Comparison of ENCODE assay signal across 24 mouse cellular contexts in genomic region chr17:65739874-65740725, GRCm38 (mm10). TPM values are rescaled to one million over a fixed set of nuclear protein-coding genes. Genes with fewer than 3 reads are reported as not detected.
DNase-seq lines count a peak whose midpoint lies in the region; ATAC-seq and TF ChIP-seq lines count a peak whose summit lies in the region.
"Had no signal": no experiment of that assay in that cellular context is flagged by ENCODE, and none has a peak within 500 bp of the region (broad histone marks: within the 10 kb centered on the region; RNA-seq: fewer than 3 reads in every experiment).

No protein-coding gene starts in this region.

- no peaks in the 10 kb centered on the region for H3K27me3 ChIP-seq in heart, embryonic 10.5 days (ENCODE audit: insufficient read depth, poor library complexity, severe bottlenecking)
- no peaks in the 10 kb centered on the region for H3K27me3 ChIP-seq in stomach, postnatal 0 days (ENCODE audit: control insufficient read depth, insufficient read depth, low read length)
- no peaks in the 10 kb centered on the region for H3K27me3 ChIP-seq in forebrain, embryonic 15.5 days
- H3K27me3 ChIP-seq: neural tube, embryonic 12.5 days; Patski had no signal

- no peak for TF ChIP-seq EP300 in stomach, postnatal 0 days (optimal IDR thresholded peaks at IDR 0.05)

- no peak for TF ChIP-seq CTCF in cortical plate, adult 2 months (IDR thresholded peaks at IDR 0.05; ENCODE audit: extremely low read depth, insufficient read depth, low read length)
- TF ChIP-seq CTCF in stomach, postnatal 0 days (IDR thresholded peaks at IDR 0.05; ENCODE audit: low read depth) = no peak

- no peak overlapping the region for H3K9ac ChIP-seq in stomach, postnatal 0 days (ENCODE audit: low read length)
- no peak overlapping the region for H3K9ac ChIP-seq in forebrain, embryonic 15.5 days (replicated peaks)
- H3K9ac ChIP-seq: hindbrain, embryonic 14.5 days; neural tube, embryonic 12.5 days had no signal

- peak overlapping the region; percentile 16; the same call in 1 of the 2 replicates for H3K27ac ChIP-seq in heart, embryonic 10.5 days
- H3K27ac ChIP-seq in cortical plate, adult 2 months (ENCODE audit: insufficient read depth, low read length) = peak overlapping the region; percentile 75; the same call in 1 of the 2 replicates
- H3K27ac ChIP-seq in stomach, postnatal 0 days (replicated peaks) = no peak overlapping the region
- no peak overlapping the region for H3K27ac ChIP-seq in forebrain, embryonic 15.5 days (replicated peaks)
- H3K27ac ChIP-seq: hindbrain, embryonic 14.5 days; kidney, postnatal 0 days; neural tube, embryonic 12.5 days had no signal

- no peak overlapping the region for H3K4me2 ChIP-seq in stomach, postnatal 0 days (replicated peaks; ENCODE audit: low read depth)
- H3K4me2 ChIP-seq in forebrain, embryonic 15.5 days (replicated peaks) = no peak overlapping the region
- H3K4me2 ChIP-seq: hindbrain, embryonic 14.5 days; midbrain, embryonic 11.5 days; neural tube, embryonic 12.5 days had no signal

- no peak for DNase-seq in heart, embryonic 10.5 days (ENCODE audit: low spot score)
- no peak for DNase-seq in heart, adult 8-10 months (ENCODE audit: low spot score)
- DNase-seq in ovary, adult 18-20 months (ENCODE audit: low spot score) = peak; percentile 44
- DNase-seq in ovary, postnatal 10 days (ENCODE audit: low spot score) = no peak
- no peak for DNase-seq in stomach, postnatal 0 days (ENCODE audit: low spot score)
- no peak for DNase-seq in urinary bladder, postnatal 14 days (ENCODE audit: low spot score)
- DNase-seq: adrenal gland, postnatal 25 days; cerebellum, adult 2 months; cerebellum, postnatal 36 days; gastrocnemius, postnatal 25 days; heart, postnatal 10 days; kidney, adult 11 months; lung, adult 18-20 months; lung, postnatal 14 days; spleen, adult 18-20 months had no signal

- peak; percentile 21; the same call in 1 of the 2 replicates for ATAC-seq in stomach, postnatal 0 days (ENCODE audit: low FRiP score, low TSS enrichment)
- no peak for ATAC-seq in forebrain, embryonic 15.5 days (replicated peaks)
- ATAC-seq: forebrain, embryonic 14.5 days; Patski had no signal

- peaks cover 4% of the 10 kb centered on the region; the same call in 1 of the 2 replicates for H3K36me3 ChIP-seq in heart, embryonic 10.5 days
- no peaks in the 10 kb centered on the region for H3K36me3 ChIP-seq in stomach, postnatal 0 days (ENCODE audit: control insufficient read depth, insufficient read depth, low read length)
- no peaks in the 10 kb centered on the region for H3K36me3 ChIP-seq in forebrain, embryonic 15.5 days
- H3K36me3 ChIP-seq: neural tube, embryonic 12.5 days had no signal

- no peak overlapping the region for H3K4me3 ChIP-seq in heart, embryonic 10.5 days
- no peak overlapping the region for H3K4me3 ChIP-seq in cortical plate, adult 2 months (ENCODE audit: insufficient read depth, low read length)
- no peak overlapping the region for H3K4me3 ChIP-seq in stomach, postnatal 0 days (ENCODE audit: low read depth, low read length)
- H3K4me3 ChIP-seq in forebrain, embryonic 15.5 days = no peak overlapping the region
- H3K4me3 ChIP-seq: erythroblast, embryonic 14.5 days; neural tube, embryonic 12.5 days had no signal

- no peaks in the 10 kb centered on the region for H3K9me3 ChIP-seq in heart, embryonic 10.5 days
- H3K9me3 ChIP-seq in stomach, postnatal 0 days (ENCODE audit: control insufficient read depth, low read length) = no peaks in the 10 kb centered on the region
- no peaks in the 10 kb centered on the region for H3K9me3 ChIP-seq in forebrain, embryonic 15.5 days
- H3K9me3 ChIP-seq: neural tube, embryonic 12.5 days had no signal

- peaks cover 12% of the 10 kb centered on the region; the same call in 1 of the 2 replicates for H3K4me1 ChIP-seq in heart, embryonic 10.5 days
- peaks cover 2% of the 10 kb centered on the region for H3K4me1 ChIP-seq in cortical plate, adult 2 months (ENCODE audit: control insufficient read depth, insufficient read depth, low read length)
- no peaks in the 10 kb centered on the region for H3K4me1 ChIP-seq in stomach, postnatal 0 days (replicated peaks; ENCODE audit: control insufficient read depth, insufficient read depth)
- peaks cover 20% of the 10 kb centered on the region for H3K4me1 ChIP-seq in forebrain, embryonic 15.5 days

- TF ChIP-seq POLR2A in cortical plate, adult 2 months (IDR thresholded peaks at IDR 0.05; ENCODE audit: extremely low read depth, insufficient read depth, low read length) = no peak

- 66% methylated on average over 15 of the region's 15 CpGs for WGBS in heart, embryonic 10.5 days
- WGBS in stomach, postnatal 0 days = 77% methylated on average over 15 of the region's 15 CpGs
- 91% methylated on average over 15 of the region's 15 CpGs for WGBS in forebrain, embryonic 15.5 days

RNA-seq across cellular contexts. Expression of gene Rab31, which starts 32.5 kb away (rescaled TPM):
- polyA plus RNA-seq in heart, embryonic 10.5 days (2016; fragmentation: Nextera tagmentation; extraction: Ambion mirVana) = 35.7 and 42.2 TPM in 2 replicates
- 10 to 100 TPM in 3 of 4 experiments, 1 to 10 TPM in 1; 9.5 to 15.5 (median 12.9) TPM for total RNA-seq in heart, adult 8-10 months (2022)
- polyA plus RNA-seq in cortical plate, adult 2 months (2012; rRNA removed) = 78.3 and 84.6 TPM in 2 replicates
- polyA plus RNA-seq in stomach, postnatal 0 days (2015; fragmentation: Nextera tagmentation; extraction: Ambion mirVana) = 23.1 and 23.5 TPM in 2 replicates
- 71.8 and 75.5 TPM in 2 replicates for polyA plus RNA-seq in forebrain, embryonic 15.5 days (2015; fragmentation: Nextera tagmentation; extraction: Ambion mirVana)
- polyA plus RNA-seq: erythroblast, embryonic 14.5 days had no signal

RNA-seq across cellular contexts. Expression of gene Ppp4r1, which starts 42.3 kb away (rescaled TPM):
- 42.9 and 43.2 TPM in 2 replicates for polyA plus RNA-seq in heart, embryonic 10.5 days (2016; fragmentation: Nextera tagmentation; extraction: Ambion mirVana)
- 10 to 100 TPM; 33.2 to 39.5 (median 37.6) TPM for total RNA-seq in heart, adult 8-10 months (2022)
- polyA plus RNA-seq in cortical plate, adult 2 months (2012; rRNA removed) = 72.1 and 79.9 TPM in 2 replicates
- polyA plus RNA-seq in stomach, postnatal 0 days (2015; fragmentation: Nextera tagmentation; extraction: Ambion mirVana) = 14.2 and 15.3 TPM in 2 replicates
- polyA plus RNA-seq in forebrain, embryonic 15.5 days (2015; fragmentation: Nextera tagmentation; extraction: Ambion mirVana) = 43.4 and 45.2 TPM in 2 replicates

Comparison
In these comparisons a context has a peak if more than half of its experiments do, and no peak if none do; other contexts are left out.
1. H3K27ac ChIP-seq: peak in heart, embryonic 10.5 days (single experiment) and cortical plate, adult 2 months (single experiment); none in stomach, postnatal 0 days (single experiment) and forebrain, embryonic 15.5 days (single experiment).